Mouse (Mus musculus) cerebellum, postnatal 4 days (tissue): ENCODE data around the gene Dennd1a.

ENCODE experiments used
- DNase-seq, 2 experiments: peaks; one replicate each; pipeline ENCODE4 v3.0.0; 2022; ENCODE audit warnings: low spot score in 2 of 2, mixed read lengths in 1 of 2

Gene Dennd1a

DNA sequence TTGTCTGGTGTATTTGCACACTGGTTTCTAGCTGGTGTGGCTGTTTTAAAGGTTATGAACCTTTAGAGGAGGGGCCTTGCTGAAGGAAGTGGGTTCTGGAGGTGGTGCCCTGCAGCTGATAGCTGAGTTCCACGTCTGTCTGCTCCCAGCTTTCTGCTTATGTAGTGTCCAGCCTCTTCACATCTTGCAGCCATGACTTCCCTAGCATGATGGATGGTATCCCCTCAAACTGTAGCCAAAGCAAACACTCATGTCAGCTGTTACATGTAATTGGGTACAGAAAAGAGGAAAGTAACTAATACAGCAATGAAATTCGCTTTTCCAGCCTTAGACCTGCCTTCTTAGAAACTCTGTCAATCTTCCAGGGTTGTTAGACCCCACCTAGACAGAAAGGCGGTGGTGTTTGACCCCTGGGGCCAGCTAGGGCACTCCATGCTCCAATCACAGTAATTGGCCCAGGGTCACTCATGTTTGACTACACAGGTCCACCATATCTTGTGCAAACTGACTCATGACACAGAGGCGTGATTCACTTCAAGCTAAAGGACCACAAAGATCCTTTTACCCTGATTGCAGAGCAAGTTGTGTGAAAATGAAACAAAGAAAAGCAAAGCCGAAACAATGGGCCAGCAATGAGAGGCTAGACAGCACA, 405.8 kb downstream of the Dennd1a start:
- no peak for DNase-seq

DNA sequence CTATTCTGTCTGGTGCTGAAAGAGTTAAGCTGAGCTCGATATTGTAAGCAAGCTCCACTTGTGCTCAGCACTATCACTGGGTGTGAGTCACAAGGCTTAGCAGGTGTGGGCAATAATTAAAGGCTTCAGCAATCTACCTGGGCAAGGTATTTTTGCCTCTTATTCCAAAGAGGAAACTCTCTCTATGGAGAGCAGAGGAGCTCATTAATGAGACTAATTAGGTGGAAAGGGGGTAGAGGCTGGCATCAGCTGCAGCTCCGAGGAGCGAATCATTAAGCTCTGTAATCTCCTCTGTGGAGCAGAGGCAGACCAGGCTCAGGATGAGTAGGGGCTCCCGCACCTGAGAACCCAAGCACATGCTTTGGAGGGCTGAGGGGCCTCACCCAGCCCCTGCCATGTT, 407.5 kb downstream of the Dennd1a start:
- no peak for DNase-seq

DNA sequence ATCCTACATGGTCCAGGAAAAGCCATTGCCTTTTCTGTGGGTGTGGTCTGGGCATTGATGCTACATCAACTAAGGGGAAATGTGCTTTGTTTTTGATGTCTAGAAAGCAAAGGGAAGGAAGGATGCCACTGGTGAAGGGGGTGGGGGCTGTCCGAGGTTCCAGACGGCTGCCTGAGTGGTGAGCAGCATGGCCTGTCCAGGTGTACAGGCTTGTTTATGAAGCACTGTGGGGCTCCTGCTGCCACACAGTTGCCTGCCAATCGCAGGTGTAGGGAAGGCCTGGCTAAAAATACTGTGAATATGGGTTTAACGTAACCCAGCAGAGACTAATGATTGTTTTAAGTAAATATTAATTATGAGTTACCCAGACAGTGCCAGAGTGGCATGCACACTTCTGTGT, 414.4 kb downstream of the Dennd1a start:
- no peak for DNase-seq

DNA sequence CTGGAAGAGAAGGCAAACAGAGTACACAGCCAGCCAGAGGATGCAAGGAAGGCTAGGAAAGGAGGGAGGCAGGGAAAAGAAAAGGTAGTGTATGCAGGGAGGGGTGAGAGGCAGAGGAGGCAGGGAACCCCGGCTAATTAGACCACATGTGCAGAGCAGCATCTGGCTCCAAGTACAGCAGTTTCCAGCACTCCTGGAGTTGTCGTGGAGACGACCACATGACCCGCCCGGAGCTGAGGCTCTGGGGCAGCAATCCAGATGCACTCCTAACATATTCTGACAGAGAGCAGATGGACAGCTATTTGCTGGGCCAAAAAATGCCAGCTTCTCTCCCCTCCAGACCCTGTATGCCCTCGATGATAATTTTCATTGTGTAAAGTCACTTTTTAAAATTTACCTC, 417.6 kb downstream of the Dennd1a start:
- DNase-seq = peak in 1 of 2 experiments; percentile 31

DNA sequence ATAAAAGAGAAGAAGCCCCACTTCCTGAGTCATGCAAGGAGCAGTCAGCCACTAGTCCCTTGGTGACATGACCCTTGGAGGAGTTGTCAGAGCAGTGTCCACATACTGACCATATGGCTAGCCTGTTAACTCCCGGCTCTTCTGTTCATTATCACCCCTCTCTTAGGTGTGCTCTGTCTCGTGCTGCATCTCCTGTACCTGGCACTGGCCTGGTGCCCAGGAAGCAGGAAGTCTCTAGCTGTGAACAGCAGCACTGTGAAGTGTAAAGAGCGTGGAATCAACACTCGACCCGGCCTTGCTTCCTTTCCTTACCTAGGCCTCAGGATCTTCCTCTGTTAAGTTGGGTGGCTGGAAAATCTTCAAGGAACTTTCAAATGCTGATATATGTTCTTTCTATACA, 419.8 kb downstream of the Dennd1a start:
- DNase-seq = no peak

DNA sequence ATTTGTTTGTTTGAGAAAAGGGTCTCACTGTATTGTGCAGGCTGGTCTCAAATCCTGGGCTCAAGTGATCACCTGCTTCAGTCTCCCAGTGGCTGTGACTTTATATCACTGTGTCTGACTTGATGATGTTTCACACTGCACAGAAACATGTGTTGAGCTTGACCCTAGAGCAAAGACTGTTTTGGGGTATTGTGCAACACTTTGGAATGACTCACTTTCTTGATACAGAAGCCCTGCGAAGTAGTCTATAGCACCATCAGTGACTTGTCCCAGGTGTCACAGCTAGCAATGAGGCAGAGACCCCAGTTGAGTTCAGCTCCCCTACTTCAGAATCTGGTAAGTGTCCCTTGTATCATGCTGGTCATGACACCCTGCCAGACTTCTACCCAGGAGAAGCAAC, 429.7 kb downstream of the Dennd1a start:
- no peak for DNase-seq

DNA sequence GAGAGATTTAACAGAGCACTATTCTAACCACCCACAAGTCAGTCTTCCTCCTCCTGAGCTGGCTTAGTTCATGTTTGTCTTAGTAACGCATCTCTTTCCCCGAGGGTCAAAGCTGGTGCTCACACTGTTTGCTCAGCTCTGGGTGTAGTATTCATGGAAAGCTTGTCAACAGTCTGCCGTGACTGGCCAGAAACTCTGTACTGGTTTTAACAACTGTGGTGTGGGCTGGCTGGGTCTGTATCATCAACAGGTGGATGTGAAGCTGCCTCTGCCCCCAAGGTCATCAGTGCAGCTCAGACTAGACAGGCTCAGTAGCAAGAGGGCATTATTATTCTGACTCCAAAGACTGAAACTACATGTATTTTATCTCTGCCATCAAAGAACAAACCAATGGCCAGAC, 430.2 kb downstream of the Dennd1a start:
- no peak for DNase-seq

DNA sequence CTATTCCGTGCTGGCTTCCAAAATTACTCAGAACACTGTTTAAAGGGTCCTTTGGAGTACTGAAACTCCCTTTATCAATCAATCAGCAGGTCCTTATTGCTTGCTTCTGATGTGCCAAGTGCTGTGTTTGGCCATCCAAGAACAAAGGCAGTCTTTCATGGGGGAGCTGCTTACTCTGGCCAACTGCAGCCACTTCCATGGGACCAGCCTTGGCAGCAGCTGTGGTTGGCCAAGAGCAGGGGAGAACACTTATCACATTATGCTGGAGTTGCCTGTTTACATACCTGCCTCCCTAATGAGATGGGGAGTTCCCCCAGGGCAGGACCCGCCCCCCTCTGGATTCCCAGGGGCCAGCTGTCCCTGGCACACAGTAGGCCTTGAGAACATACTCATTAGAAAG, 432.0 kb downstream of the Dennd1a start:
- DNase-seq = no peak

DNA sequence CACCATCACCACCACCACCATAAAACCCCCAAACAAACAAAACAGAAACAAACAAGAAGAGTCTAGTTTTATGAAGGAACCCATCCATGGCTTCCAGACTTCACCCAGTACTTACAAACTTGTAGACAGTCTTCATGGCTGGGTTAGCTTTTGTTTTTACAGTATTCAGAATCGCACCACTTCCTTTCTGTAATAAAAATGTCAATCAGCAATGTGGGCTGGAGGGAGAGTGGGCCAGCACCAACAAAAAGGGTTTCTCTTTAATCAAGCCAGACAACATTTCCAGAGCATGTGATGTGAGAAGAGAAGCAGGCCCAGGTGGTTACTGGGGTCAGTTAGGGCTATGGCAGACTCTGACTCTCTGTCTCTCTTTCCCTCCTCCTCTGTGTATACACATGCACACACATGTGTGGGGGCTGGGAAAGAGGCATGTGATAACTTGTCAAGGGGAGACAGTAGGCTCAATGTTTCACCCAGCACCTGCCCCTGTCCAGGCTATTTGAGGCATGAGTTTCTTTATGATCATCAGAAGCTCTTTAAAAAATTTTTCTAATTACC, 433.2 kb downstream of the Dennd1a start:
- no peak for DNase-seq

DNA sequence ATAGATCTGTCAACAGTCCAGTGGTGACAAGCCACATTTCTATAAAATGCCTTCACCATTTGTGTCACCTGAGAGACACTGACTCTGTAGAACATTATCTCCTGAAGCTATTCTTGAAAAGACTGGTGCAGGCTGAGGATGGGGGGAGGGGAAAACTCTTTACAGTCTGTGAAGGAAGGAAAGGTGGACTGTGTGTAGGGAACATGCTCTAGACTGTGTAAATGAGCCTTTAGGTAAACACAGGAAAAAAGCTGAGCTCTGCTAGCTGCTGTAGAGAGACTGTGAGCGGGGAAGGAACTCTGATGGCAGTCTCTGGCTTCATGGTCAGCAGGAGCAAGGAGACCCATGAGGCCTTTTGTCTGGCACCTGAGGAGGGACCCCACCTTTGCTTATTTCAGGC, 436.6 kb downstream of the Dennd1a start:
- no peak for DNase-seq

DNA sequence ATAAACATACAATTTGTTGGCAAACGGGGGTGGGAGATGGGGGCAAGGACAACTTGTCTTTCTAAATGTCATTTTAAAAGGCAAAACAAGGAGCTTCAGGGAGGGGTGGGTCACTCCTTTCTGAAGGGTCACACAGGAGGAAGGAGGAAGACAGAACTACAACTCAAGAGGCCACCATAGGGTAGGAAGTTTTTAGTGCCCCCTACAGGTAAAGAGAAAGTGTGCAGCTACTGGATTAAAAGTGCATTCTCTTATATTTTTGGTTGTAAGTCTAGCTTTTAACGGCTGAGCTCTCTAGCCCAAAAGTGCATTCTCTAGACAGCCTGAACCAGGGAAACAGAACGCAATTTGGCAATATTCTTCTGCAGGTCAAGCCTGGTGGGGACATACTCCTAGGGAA, 437.8 kb downstream of the Dennd1a start:
- no peak for DNase-seq

DNA sequence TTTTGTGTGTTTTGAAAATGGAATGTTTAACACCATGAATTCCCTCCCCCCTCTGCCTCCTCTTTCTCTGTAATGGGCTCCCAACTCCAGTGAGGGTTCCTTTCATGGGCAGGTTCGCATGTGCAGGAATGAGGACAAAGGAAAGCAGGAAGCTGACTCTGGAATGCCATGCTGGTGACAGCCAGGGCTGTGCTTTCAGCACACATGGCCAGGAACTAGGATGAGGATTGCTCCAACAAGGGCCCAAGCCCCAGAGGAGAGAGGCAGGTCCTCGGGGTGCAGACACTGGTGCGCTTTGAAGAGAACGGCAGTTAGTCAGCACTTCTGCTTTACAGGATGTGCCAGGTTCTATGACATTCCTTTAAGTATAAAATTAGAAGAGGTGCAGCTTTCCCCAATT, 444.5 kb downstream of the Dennd1a start:
- no peak for DNase-seq

DNA sequence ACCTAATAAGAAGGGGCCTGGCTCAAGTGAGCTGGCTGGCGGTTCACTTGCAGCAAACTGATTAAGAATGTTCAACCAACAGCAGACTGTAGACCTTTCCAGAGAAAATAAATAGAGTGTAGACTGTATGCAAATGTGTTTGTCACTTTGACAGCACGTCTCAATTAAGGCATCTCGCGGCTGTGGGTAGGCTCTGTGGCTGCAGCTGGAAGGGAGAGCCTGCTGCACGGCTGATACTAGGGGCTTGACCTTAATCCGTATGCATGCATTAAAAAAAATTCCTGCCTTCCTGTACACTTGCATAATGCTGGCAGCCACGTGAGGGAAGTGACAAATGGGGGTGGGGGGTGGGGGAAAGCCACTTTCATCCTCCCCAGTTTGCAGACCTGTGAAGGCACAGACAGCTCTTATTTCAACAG, 445.0 kb downstream of the Dennd1a start:
- no peak for DNase-seq

DNA sequence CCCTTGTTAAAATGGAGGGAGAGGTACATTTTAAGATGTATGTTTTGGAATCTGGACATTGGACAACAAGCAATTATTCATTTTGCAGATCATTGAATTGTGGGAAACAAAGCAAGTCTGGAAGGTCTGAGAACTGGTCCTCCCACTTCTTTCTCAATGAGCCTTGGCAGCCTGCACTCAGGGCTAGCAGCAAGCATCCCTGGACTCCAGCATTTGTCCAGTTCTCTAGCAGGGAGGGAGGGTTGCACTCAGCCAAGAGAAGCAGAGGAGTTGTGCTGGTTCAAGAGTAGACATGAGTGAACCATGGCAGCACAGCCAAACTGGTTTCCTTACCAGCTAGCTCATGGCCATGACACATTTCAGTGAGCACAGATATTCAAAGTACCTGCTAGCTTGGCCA, 447.3 kb downstream of the Dennd1a start:
- DNase-seq = no peak

DNA sequence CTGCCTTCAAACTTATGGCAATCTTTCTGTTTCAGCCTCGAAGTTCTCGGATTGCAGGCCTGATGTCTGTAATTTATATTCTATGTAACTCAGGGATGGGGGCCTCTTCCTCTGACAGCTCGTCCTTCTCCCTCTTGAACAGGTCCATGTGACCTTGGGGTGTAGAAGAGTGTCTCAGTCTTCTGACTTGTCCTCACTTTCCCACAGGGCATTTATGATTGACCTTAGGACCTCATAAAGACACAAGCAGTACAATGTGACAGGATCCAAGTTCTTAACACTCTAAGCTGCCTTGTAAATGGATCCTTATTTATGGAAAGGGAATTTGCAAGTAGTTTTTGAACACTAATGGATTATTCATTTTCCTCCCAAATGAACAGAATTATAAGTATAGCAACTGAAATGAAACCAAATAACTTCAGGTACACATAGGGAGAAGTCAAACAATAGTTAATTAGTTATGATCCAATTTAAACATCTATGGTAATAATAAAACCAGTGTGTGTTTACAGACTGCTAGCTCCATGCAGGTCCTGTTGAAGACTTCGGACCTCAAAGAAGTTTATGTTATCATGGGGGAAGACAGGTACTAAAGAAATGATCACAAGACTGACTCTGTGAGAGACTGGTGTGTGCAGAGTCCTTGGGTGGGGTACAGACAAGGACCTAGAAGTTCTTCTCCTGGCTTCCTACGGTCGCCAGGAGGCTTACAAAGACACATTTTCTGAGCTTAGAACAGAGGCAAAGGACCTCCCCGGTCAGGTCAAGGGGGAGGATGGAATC, 448.8 kb downstream of the Dennd1a start:
- no peak for DNase-seq

DNA sequence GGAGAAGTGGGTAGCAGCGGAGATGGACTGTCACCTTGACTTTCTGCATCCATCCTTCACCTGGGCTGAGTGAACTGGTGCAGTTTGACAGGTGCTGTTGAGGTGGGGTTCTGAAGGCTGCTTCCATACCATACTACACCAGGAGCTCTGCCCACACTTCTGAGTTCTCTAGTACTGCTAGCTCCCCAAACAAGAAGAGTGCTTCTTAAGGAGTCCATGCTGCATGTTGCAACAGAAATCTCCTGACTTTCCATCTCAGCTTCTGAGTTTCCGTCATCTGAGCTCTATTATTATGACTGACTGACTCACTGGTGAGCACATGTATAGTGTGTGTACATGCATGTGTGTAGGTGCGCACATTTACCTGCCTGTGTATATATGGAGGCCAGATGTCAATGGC, 449.6 kb downstream of the Dennd1a start:
- DNase-seq = no peak

DNA sequence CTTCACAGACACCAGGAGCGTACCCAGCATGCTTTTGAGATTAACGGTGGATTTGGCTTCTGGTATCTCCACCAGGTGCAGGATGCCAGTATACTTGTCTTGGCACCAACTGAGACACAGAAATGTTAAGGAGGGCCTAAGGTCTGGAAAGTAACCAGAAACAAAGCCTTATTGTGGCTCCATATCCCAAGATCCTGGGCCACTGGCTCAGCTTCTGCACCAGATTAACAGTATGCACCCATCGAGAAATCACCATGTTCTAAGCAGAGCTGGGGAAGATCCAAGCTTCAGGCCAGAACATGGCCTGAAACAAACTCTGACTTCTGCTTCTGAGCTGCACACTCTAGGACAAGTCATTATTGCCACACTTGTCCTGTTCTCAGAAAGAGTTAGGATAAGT, 450.3 kb downstream of the Dennd1a start:
- DNase-seq = no peak

DNA sequence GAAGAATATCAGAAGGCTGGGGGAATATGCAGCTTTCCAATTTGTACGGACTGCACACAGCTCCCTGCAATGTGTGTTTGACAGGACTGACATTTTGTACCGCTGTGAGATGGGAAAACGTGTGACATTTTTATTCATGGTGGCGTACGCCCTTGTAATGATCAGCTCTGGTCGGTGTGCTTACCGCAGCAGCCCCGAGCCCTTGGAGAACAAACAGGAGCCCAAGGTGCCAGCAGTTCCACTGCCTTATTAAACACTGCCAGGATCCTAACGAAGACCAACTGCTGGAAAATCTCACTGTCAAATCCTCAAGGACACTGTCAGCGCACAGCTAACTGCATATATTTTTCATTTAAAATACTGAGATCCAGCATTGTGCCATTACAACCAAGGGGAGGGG, 454.9 kb downstream of the Dennd1a start:
- DNase-seq = no peak

DNA sequence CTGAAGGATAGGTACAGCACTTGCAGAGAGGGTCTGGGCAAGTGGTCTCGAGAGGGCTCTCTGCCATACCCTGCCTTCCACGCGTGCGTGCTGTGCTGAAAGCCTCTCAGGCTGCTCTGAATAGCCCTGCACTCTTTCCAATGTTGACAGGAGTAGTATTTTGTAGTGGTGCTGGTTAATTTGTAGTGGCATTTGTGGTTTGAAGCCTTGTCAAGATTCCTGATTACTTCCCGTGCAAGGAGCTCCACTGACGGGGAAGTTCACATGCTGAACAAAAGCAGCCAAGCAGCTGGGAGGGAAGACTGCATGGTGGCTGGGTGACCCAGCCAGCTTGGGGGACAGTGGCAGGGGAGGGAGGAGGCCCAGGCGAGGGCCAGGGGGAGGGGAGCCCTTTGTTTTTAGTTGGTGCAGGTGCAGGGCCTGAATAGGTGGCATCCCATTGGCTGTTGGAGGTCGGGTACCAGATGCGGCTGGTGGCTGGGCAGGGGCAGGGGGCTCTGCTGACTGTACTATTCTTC, 457.4 kb downstream of the Dennd1a start:
- no peak for DNase-seq

DNA sequence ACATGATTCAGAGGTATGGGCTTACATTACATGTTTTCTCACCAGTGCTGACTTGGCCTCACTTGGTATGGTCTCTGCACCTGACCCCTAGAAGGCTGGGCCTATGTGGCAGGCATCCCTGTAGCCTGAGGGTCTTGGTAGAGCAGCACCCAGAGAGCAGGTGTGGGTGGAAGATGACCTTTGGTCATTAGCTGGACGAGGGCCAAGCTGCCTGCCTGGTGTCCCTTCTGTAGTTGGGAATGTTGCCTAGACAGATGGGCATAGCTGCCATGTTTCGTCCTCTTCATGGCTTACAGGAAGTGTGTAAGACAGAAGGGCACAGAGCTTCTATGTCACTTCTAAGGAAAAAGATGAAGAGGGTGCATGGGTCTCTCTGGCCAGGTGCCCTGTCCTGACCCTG, 463.4 kb downstream of the Dennd1a start:
- peak in 1 of 2 experiments; percentile 37 for DNase-seq

DNA sequence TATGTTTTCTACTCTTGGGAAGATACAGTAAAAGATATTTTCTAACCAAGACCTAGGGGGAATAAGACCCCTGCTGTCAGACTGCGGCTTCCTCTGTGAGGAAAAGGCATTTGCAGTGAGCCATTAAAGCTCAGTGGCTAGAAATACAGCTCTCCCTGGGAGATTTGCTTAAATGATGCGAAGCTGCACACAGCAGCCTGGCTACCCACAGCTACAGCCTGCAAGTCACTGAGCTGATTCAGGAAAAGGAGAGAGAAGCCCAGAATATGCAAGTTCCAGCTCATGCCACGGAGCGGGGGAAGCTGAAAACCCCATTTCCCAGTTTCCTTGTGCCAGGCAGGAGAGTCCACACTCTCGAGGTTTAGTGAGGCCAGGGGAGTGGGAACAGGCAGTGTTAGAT, 465.1 kb downstream of the Dennd1a start:
- no peak for DNase-seq

DNA sequence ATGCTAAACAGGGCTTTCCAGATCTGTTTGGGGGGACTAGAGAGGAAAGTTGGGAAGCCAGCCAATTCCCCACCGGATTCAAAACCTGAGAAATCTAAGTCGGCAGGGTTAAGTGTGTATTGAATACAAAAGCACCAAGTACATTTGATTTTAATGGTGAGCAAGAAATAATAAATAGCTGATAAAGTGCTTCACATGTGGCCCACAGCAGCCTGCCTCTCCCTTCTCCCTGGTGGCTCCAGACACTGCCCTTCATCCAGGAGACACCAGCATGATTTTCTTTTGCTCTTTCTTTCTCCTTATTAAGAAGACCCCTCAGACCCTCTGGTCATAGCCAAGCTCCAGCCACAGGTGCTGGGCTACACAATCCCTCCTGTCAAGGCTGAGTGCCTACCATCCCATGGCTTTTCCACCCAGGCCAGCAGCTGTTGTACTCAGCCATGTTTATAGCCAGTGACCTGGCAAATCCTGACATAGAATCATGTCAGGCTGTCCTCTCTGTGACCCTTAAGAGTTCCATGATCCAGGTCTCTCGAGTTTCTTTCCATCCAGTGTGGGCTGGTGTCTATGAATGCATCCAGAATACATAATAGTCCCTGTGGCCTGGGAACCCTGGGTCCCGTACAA, 467.6 kb downstream of the Dennd1a start:
- DNase-seq = no peak
